Mouse (Mus musculus) liver, embryonic 16.5 days (tissue): Measurements from ENCODE around the gene Grin1. TPM values are rescaled to one million over a fixed set of nuclear protein-coding genes. Genes with fewer than 3 reads are reported as not detected.

Experiments
- ATAC-seq: fragments of 200-750 bp; cut with Nextera tagmentation; 2 replicates; pipeline ENCODE4 v1.8.0; 2017; ENCODE audit warnings: low read depth, mild to moderate bottlenecking, moderate number of reproducible peaks, moderate library complexity
- H3K27ac ChIP-seq: fragments of 300-500 bp; sonication (generic); 2 replicates; pipeline ENCODE4 v1.5.1; 2014; ENCODE audit warnings: mild to moderate bottlenecking, low read length
- H3K27me3 ChIP-seq: fragments of 300-500 bp; sonication (generic); 2 replicates; pipeline ENCODE4 v1.6.1; 2014; ENCODE audit warnings: low read depth, low read length, mixed read lengths; ENCODE audit not compliant: control insufficient read depth, insufficient read depth
- H3K36me3 ChIP-seq: fragments of 300-500 bp; sonication (generic); 2 replicates; pipeline ENCODE4 v1.6.1; 2014; ENCODE audit warnings: mild to moderate bottlenecking; ENCODE audit not compliant: control insufficient read depth, insufficient read depth
- H3K4me1 ChIP-seq: fragments of 300-500 bp; sonication (generic); 2 replicates; pipeline ENCODE4 v1.6.1; 2014; ENCODE audit warnings: low read depth, low read length, mixed read lengths; ENCODE audit not compliant: control insufficient read depth
- H3K4me2 ChIP-seq: fragments of 300-500 bp; sonication (generic); 2 replicates; pipeline ENCODE4 v1.6.1; 2014; ENCODE audit warnings: low read depth, low read length, mixed read lengths
- H3K4me3 ChIP-seq: fragments of 300-500 bp; sonication (generic); 2 replicates; pipeline ENCODE4 v1.5.1; 2014; ENCODE audit warnings: low read depth, mild to moderate bottlenecking, low read length
- H3K9ac ChIP-seq: fragments of 300-500 bp; sonication (generic); 2 replicates; pipeline ENCODE4 v1.6.1; 2014; ENCODE audit warnings: low read depth, low read length
- H3K9me3 ChIP-seq: fragments of 300-500 bp; sonication (generic); replicated peaks from 2 replicates; pipeline ENCODE4 v1.6.1; 2016; ENCODE audit warnings: low read length; ENCODE audit not compliant: control insufficient read depth
- WGBS: fragments of 180-500 bp; shearing (Covaris S2); extraction: QIAGEN DNeasy Blood & Tissue Kit; methylation state at CpG from one replicate; pipeline ENCODE4 v1.1.7; 2014; ENCODE audit not compliant: insufficient replicate concordance; 5-methylcytosine and 5-hydroxymethylcytosine counted together
- polyA plus RNA-seq: library from polyadenylated mRNA; unstranded; fragments of >200 nt; fragmentation: Nextera tagmentation; extraction: Ambion mirVana; gene quantifications from 2 replicates; pipeline ENCODE4 v1.2.1, GENCODE M21; 2015

The Grin1 gene
- polyA plus RNA-seq, 1 experiment from 2014 or later, result 0.02 TPM

GRCm38 (mm10) chr2:25265897-25266656, 52.9 kb downstream of the Grin1 start:
- peak overlapping the region; percentile 39 for H3K4me2 ChIP-seq
- H3K36me3 ChIP-seq, result peaks cover 9% of the 10 kb centered on the region
- H3K27ac ChIP-seq, result peak overlapping the region; percentile 25
- peak overlapping the region; percentile 37; the same call in 1 of the 2 replicates for H3K9ac ChIP-seq
- peaks cover 63% of the 10 kb centered on the region for H3K4me1 ChIP-seq
- no peak for ATAC-seq
- no peaks in the 10 kb centered on the region for H3K27me3 ChIP-seq
- H3K4me3 ChIP-seq, result peak overlapping the region; percentile 2; the same call in 1 of the 2 replicates
- no peaks in the 10 kb centered on the region for H3K9me3 ChIP-seq
- 39% methylated on average over 6 of the region's 6 CpGs for WGBS

- no peaks in the 10 kb centered on the region for H3K27me3 ChIP-seq
- no peak overlapping the region for H3K27ac ChIP-seq
- no peak overlapping the region for H3K9ac ChIP-seq
- peak overlapping the region; percentile 24; the same call in 1 of the 2 replicates for H3K4me2 ChIP-seq
- H3K4me1 ChIP-seq, result peaks cover 56% of the 10 kb centered on the region
- H3K36me3 ChIP-seq, result no peaks in the 10 kb centered on the region; the same call in 1 of the 2 replicates
- WGBS, result 61% methylated on average over 3 of the region's 3 CpGs
- H3K4me3 ChIP-seq, result no peak overlapping the region
- no peak for ATAC-seq
- no peaks in the 10 kb centered on the region for H3K9me3 ChIP-seq
These were observed 54.1 kb downstream of the Grin1 start for GRCm38 (mm10) chr2:25264851-25265250.

GRCm38 (mm10) chr2:25264286-25264660, 54.7 kb downstream of the Grin1 start:
- H3K27ac ChIP-seq, result no peak overlapping the region
- H3K4me1 ChIP-seq, result peaks cover 56% of the 10 kb centered on the region
- WGBS, result 62% methylated on average over 5 of the region's 5 CpGs

GRCm38 (mm10) chr2:25263623-25264285, 55.2 kb downstream of the Grin1 start:
- H3K9me3 ChIP-seq, result no peaks in the 10 kb centered on the region
- H3K27ac ChIP-seq, result no peak overlapping the region
- no peaks in the 10 kb centered on the region for H3K36me3 ChIP-seq
- peak overlapping the region; percentile 81 for H3K9ac ChIP-seq
- peak overlapping the region; percentile 89 for H3K4me3 ChIP-seq
- H3K4me2 ChIP-seq, result peak overlapping the region; percentile 100
- peaks cover 56% of the 10 kb centered on the region for H3K4me1 ChIP-seq
- no peaks in the 10 kb centered on the region for H3K27me3 ChIP-seq
- 29% methylated on average over 12 of the region's 12 CpGs for WGBS
- no peak for ATAC-seq

More at GRCm38 (mm10) chr2:25264286-25264660, 54.7 kb downstream of the Grin1 start:
- Histone ChIP-seq H3K4me3 (no peak overlapping the region), H3K9ac (0 out of 2 replicates have a peak overlapping the region, but pooled peaks have one; percentile 3), H3K9me3 (no peaks in the 10 kb centered on the region), H3K27me3 (no peaks in the 10 kb centered on the region), H3K4me2 (peak overlapping the region; percentile 24; the same call in 1 of the 2 replicates), H3K36me3 (no peaks in the 10 kb centered on the region; the same call in 1 of the 2 replicates)
- no peak for ATAC-seq

GRCm38 (mm10) chr2:25262795-25263622, 56.0 kb downstream of the Grin1 start:
- whole genome bisulfite sequencing, result under 1% methylated on average over 82 of the region's 82 CpGs
- Histone ChIP-seq H3K9me3 (no peaks in the 10 kb centered on the region), H3K27me3 (no peaks in the 10 kb centered on the region), H3K9ac (peak overlapping the region; percentile 81), H3K27ac (peak overlapping the region; percentile 74), H3K4me3 (peak overlapping the region; percentile 89), H3K36me3 (no peaks in the 10 kb centered on the region), H3K4me1 (peaks cover 54% of the 10 kb centered on the region), H3K4me2 (peak overlapping the region; percentile 100)
- peak; percentile 14 for ATAC-seq

GRCm38 (mm10) chr2:25262291-25262767, 56.7 kb downstream of the Grin1 start, which contains the start of gene Tprn:
Tprn (plus strand) TSS chr2:25262618.
- under 1% methylated on average over 39 of the region's 39 CpGs for WGBS
- no peaks in the 10 kb centered on the region for H3K9me3 ChIP-seq
- H3K9ac ChIP-seq, result peak within 1 kb of the TSS; percentile 81
- H3K27me3 ChIP-seq, result no peaks in the 10 kb centered on the region
- H3K4me2 ChIP-seq, result peak within 1 kb of the TSS; percentile 100
- ATAC-seq, result peak; percentile 98
- H3K4me3 ChIP-seq, result peak within 1 kb of the TSS; percentile 89
- H3K36me3 ChIP-seq, result no peaks in the 10 kb centered on the region
- H3K4me1 ChIP-seq, result peaks cover 48% of the 10 kb centered on the region
- peak within 1 kb of the TSS; percentile 74 for H3K27ac ChIP-seq

GRCm38 (mm10) chr2:25261870-25262269, 57.1 kb downstream of the Grin1 start:
- Histone ChIP-seq H3K4me3 (peak overlapping the region; percentile 89), H3K9ac (peak overlapping the region; percentile 69), H3K27ac (peak overlapping the region; percentile 68), H3K4me2 (peak overlapping the region; percentile 100), H3K36me3 (no peaks in the 10 kb centered on the region), H3K4me1 (peaks cover 43% of the 10 kb centered on the region), H3K9me3 (no peaks in the 10 kb centered on the region), H3K27me3 (no peaks in the 10 kb centered on the region)
- ATAC-seq, result peak; percentile 1
- WGBS, result 44% methylated on average over 11 of the region's 12 CpGs

- no peaks in the 10 kb centered on the region for H3K36me3 ChIP-seq
- H3K9me3 ChIP-seq, result no peaks in the 10 kb centered on the region
- H3K4me1 ChIP-seq, result peaks cover 28% of the 10 kb centered on the region
- ATAC-seq, result no peak
- H3K27me3 ChIP-seq, result no peaks in the 10 kb centered on the region
- no peak overlapping the region for H3K4me3 ChIP-seq
- no peak overlapping the region for H3K9ac ChIP-seq
- H3K27ac ChIP-seq, result no peak overlapping the region
- no peak overlapping the region for H3K4me2 ChIP-seq
- WGBS, result 38% methylated on average over 2 of the region's 2 CpGs
These were observed 60.1 kb downstream of the Grin1 start for GRCm38 (mm10) chr2:25258887-25259286.
